Comparison of ENCODE assay signal across 10 mouse cellular contexts in genomic region chr1:180116525-180116924, GRCm38 (mm10).
DNase-seq lines count a peak whose midpoint lies in the region; ATAC-seq and TF ChIP-seq lines count a peak whose summit lies in the region.
"Had no signal": no experiment of that assay in that cellular context is flagged by ENCODE, and none has a peak within 500 bp of the region (broad histone marks: within the 10 kb centered on the region; RNA-seq: fewer than 3 reads in every experiment).

No protein-coding gene starts in this region.

- H3K27ac ChIP-seq in hindbrain, postnatal 0 days, result no peak overlapping the region
- H3K27ac ChIP-seq in hindbrain, embryonic 13.5 days, result no peak overlapping the region
- no peak overlapping the region for H3K27ac ChIP-seq in CH12.LX (ENCODE audit: insufficient read depth, low read depth)
- no peak overlapping the region for H3K27ac ChIP-seq in lung, embryonic 14.5 days (ENCODE audit: low read depth)
- H3K27ac ChIP-seq: embryonic facial prominence, embryonic 12.5 days; stomach, embryonic 15.5 days had no signal

- no peaks in the 10 kb centered on the region for H3K4me1 ChIP-seq in hindbrain, postnatal 0 days (ENCODE audit: insufficient read depth, low read length)
- H3K4me1 ChIP-seq in hindbrain, embryonic 13.5 days (replicated peaks), result 0 out of 2 replicates have a peak, but pooled peaks cover 3% of the 10 kb centered on the region
- H3K4me1 ChIP-seq in CH12.LX (ENCODE audit: control insufficient read depth in 1 of 2, insufficient read depth in 2 of 2), result no peaks in the 10 kb centered on the region
- no peaks in the 10 kb centered on the region for H3K4me1 ChIP-seq in lung, embryonic 14.5 days (ENCODE audit: insufficient read depth)
- H3K4me1 ChIP-seq: embryonic facial prominence, embryonic 12.5 days; stomach, embryonic 15.5 days had no signal

- no peaks in the 10 kb centered on the region for H3K9me3 ChIP-seq in hindbrain, postnatal 0 days (ENCODE audit: low read length)
- no peaks in the 10 kb centered on the region for H3K9me3 ChIP-seq in hindbrain, embryonic 13.5 days
- H3K9me3 ChIP-seq in CH12.LX (replicated peaks; ENCODE audit: low read length), result no peaks in the 10 kb centered on the region
- no peaks in the 10 kb centered on the region for H3K9me3 ChIP-seq in lung, embryonic 14.5 days (ENCODE audit: low read depth, low read length)
- H3K9me3 ChIP-seq: embryonic facial prominence, embryonic 12.5 days; stomach, embryonic 15.5 days had no signal

- TF ChIP-seq EP300 in CH12.LX (IDR thresholded peaks at IDR 0.05; ENCODE audit: low read length), result no peak

- TF ChIP-seq CTCF in hindbrain, postnatal 0 days (IDR thresholded peaks at IDR 0.05; ENCODE audit: low read depth), result peak; percentile 57
- TF ChIP-seq CTCF in CH12.LX (conservative IDR thresholded peaks at IDR 0.05 in 1 of 2, IDR thresholded peaks at IDR 0.05 in 1 of 2; ENCODE audit: low read depth in 2 of 2, low read length in 2 of 2), result peak in 1 of 2 experiments; percentile 72; a peak in 2 of 4 replicates
- TF ChIP-seq CTCF in lung, embryonic 14.5 days (IDR thresholded peaks at IDR 0.05; ENCODE audit: low read depth), result peak; percentile 57

- H3K4me3 ChIP-seq in hindbrain, postnatal 0 days (ENCODE audit: low read length), result no peak overlapping the region
- no peak overlapping the region for H3K4me3 ChIP-seq in hindbrain, embryonic 13.5 days
- H3K4me3 ChIP-seq in CH12.LX (replicated peaks in 1 of 3; ENCODE audit: low read depth in 2 of 3, low read length in 2 of 3, poor library complexity in 1 of 3), result no peak overlapping the region
- no peak overlapping the region for H3K4me3 ChIP-seq in lung, embryonic 14.5 days (ENCODE audit: low read depth, low read length)
- H3K4me3 ChIP-seq: embryonic facial prominence, embryonic 12.5 days; stomach, embryonic 15.5 days had no signal

- H3K36me3 ChIP-seq in hindbrain, postnatal 0 days (ENCODE audit: insufficient read depth, low read length), result peaks cover 10% of the 10 kb centered on the region; the same call in 1 of the 2 replicates
- H3K36me3 ChIP-seq in hindbrain, embryonic 13.5 days, result peaks cover 21% of the 10 kb centered on the region
- H3K36me3 ChIP-seq in CH12.LX (replicated peaks in 1 of 2; ENCODE audit: control insufficient read depth in 1 of 2, insufficient read depth in 1 of 2, low read length in 1 of 2), result peaks cover 0 to 7% of the 10 kb centered on the region in 2 experiments
- peaks cover 18% of the 10 kb centered on the region; the same call in 1 of the 2 replicates for H3K36me3 ChIP-seq in lung, embryonic 14.5 days (ENCODE audit: insufficient read depth)
- H3K36me3 ChIP-seq: stomach, embryonic 15.5 days had no signal

- peak; percentile 61 for TF ChIP-seq RAD21 in CH12.LX (IDR thresholded peaks at IDR 0.05; ENCODE audit: low read depth, low read length)

- 90% methylated on average over 1 of the region's 1 CpGs for WGBS in hindbrain, postnatal 0 days
- WGBS in hindbrain, embryonic 13.5 days, result 85% methylated on average over 1 of the region's 1 CpGs
- WGBS in lung, embryonic 14.5 days, result 70% methylated on average over 1 of the region's 1 CpGs

- ATAC-seq in hindbrain, postnatal 0 days, result no peak
- no peak for ATAC-seq in hindbrain, embryonic 13.5 days (ENCODE audit: low FRiP score)
- ATAC-seq in lung, embryonic 14.5 days (ENCODE audit: insufficient read depth), result no peak

- no peaks in the 10 kb centered on the region for H3K27me3 ChIP-seq in hindbrain, postnatal 0 days (ENCODE audit: insufficient read depth, low read length)
- no peaks in the 10 kb centered on the region for H3K27me3 ChIP-seq in hindbrain, embryonic 13.5 days
- H3K27me3 ChIP-seq in CH12.LX (replicated peaks), result no peaks in the 10 kb centered on the region
- no peaks in the 10 kb centered on the region for H3K27me3 ChIP-seq in lung, embryonic 14.5 days (ENCODE audit: insufficient read depth, low read length)
- H3K27me3 ChIP-seq: embryonic facial prominence, embryonic 12.5 days; stomach, embryonic 15.5 days had no signal

- H3K9ac ChIP-seq in hindbrain, postnatal 0 days (replicated peaks; ENCODE audit: low read length), result no peak overlapping the region
- no peak overlapping the region for H3K9ac ChIP-seq in hindbrain, embryonic 13.5 days
- H3K9ac ChIP-seq in CH12.LX (ENCODE audit: insufficient read depth, low read depth), result no peak overlapping the region
- H3K9ac ChIP-seq in lung, embryonic 14.5 days, result no peak overlapping the region
- H3K9ac ChIP-seq: embryonic facial prominence, embryonic 12.5 days; stomach, embryonic 15.5 days had no signal

- peak; percentile 12 for DNase-seq in hindbrain, postnatal 0 days (ENCODE audit: low spot score)
- DNase-seq in CH12.LX (ENCODE audit: extremely low read depth), result peak; percentile 25
- peak; percentile 54 for DNase-seq in R1 (ENCODE audit: low read depth, low spot score)
- DNase-seq in lung, embryonic 14.5 days, result peak; percentile 49
- no peak for DNase-seq in right cerebral cortex, adult 18-20 months
- DNase-seq in frontal cortex, postnatal 25 days (ENCODE audit: low spot score in 2 of 2), result no peak
- DNase-seq in T-cell, adult 2 months (ENCODE audit: low spot score), result no peak

- TF ChIP-seq POLR2A in CH12.LX (IDR thresholded peaks at IDR 0.05; ENCODE audit: low read depth, low read length), result no peak

- in situ Hi-C loops in CH12.LX (cut with MboI; ENCODE audit: low pct_ligation_motif_present, low pct_unique_long_range_greater_than_20kb, low sequenced_read_pairs), result no loop called here

- no peak overlapping the region for H3K4me2 ChIP-seq in hindbrain, postnatal 0 days (ENCODE audit: low read depth, low read length)
- no peak overlapping the region for H3K4me2 ChIP-seq in hindbrain, embryonic 13.5 days
- no peak overlapping the region for H3K4me2 ChIP-seq in CH12.LX (ENCODE audit: insufficient read depth, low read depth, poor library complexity, severe bottlenecking)
- H3K4me2 ChIP-seq in lung, embryonic 14.5 days, result no peak overlapping the region
- H3K4me2 ChIP-seq: embryonic facial prominence, embryonic 12.5 days; stomach, embryonic 15.5 days had no signal

- dilution Hi-C loops in CH12.LX (cut with MboI; ENCODE audit: extremely low pct_ligation_motif_present, extremely low pct_unique_long_range_greater_than_20kb, low sequenced_read_pairs), result no loop called here

- no peaks in the 10 kb centered on the region for H3K79me2 ChIP-seq in CH12.LX (replicated peaks; ENCODE audit: control insufficient read depth, extremely low read depth, insufficient read depth, poor library complexity, severe bottlenecking)

TF ChIP-seq in CH12.LX, 34 proteins besides CTCF, POLR2A, EP300 and RAD21:
- TF ChIP-seq TCF12 (IDR thresholded peaks at IDR 0.05; ENCODE audit: low read depth, low read length) (no peak), MEF2A (IDR thresholded peaks at IDR 0.05; ENCODE audit: borderline replicate concordance, low read depth, low read length) (no peak), SMC3 (IDR thresholded peaks at IDR 0.05; ENCODE audit: low read depth, low read length) (peak; percentile 76)

Comparison
In these comparisons a context has a peak if more than half of its experiments do, and no peak if none do; other contexts are left out.
1. DNase-seq: peak in hindbrain, postnatal 0 days (single experiment), CH12.LX (single experiment), R1 (single experiment) and lung, embryonic 14.5 days (single experiment); none in right cerebral cortex, adult 18-20 months (single experiment), frontal cortex, postnatal 25 days (0 of 2) and T-cell, adult 2 months (single experiment).